Mouse (Mus musculus): ENCODE measurements around the gene Susd6. TPM values are rescaled to one million over a fixed set of nuclear protein-coding genes. Genes with fewer than 3 reads are reported as not detected.

Gene Susd6
- total and polyA plus RNA-seq, 3 experiments = 29.6 to 135 (median 66.6) TPM

DNA sequence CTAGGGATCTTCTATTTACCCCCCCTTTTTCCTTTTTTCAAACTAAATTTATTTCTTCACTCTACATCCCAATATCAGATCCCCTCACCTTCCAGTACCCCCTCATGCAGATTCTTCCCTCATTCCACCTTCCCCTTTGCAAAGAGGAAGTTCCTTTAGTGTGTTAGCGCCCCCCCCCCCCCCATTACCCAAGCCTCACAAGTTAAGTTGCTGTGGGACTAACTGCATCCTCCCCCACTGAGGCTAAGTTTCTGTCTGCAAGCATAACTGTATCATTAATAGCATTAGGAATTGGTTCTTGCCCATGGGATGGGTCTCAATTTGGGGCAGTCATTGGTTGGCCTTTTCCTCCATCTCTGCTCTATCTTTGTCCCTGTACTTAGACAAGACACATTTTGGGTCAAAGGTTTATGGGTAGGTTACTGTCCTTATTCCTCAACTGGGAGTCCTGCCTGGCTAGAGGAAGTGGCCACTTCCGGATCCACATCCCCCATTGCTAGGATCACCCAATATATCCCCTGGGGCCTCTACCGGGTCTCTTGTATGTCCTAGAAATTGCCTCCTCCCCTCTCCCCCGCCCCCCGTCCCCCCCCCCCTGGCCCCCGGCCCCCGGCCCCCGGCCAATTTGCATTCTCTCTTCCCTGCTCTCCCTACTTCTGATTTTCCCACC lies 44.7 kb downstream of the Susd6 start:
- TF ChIP-seq POLR2AphosphoS5 (IDR thresholded peaks at IDR 0.05; ENCODE audit: insufficient replicate concordance, low read depth, low read length) (no peak), GATA2 (IDR thresholded peaks at IDR 0.05; ENCODE audit: borderline replicate concordance, low read depth, low read length) (no peak), GATA1 (IDR thresholded peaks at IDR 0.05; ENCODE audit: borderline replicate concordance, low read length) (no peak), TAL1 (conservative IDR thresholded peaks at IDR 0.05; ENCODE audit: low read depth, low read length) (no peak), CTCF (IDR thresholded peaks at IDR 0.05; ENCODE audit: low read depth, low read length) (no peak)
- Histone ChIP-seq H3K27me3 (ENCODE audit: insufficient read depth, low read length) (no peaks in the 10 kb centered on the region), H3K4me1 (ENCODE audit: insufficient read depth, low read depth, low read length) (peaks cover 67% of the 10 kb centered on the region), H3K4me3 (ENCODE audit: low read depth, low read length) (no peak overlapping the region), H3K36me3 (replicated peaks) (peaks cover 63% of the 10 kb centered on the region), H3K9me3 (replicated peaks) (no peaks in the 10 kb centered on the region)
- ATAC-seq (ENCODE audit: extremely low read depth, insufficient number of reproducible peaks, low FRiP score, poor library complexity, severe bottlenecking) = no peak
- DNase-seq (ENCODE audit: low spot score) = peak; percentile 15

DNA sequence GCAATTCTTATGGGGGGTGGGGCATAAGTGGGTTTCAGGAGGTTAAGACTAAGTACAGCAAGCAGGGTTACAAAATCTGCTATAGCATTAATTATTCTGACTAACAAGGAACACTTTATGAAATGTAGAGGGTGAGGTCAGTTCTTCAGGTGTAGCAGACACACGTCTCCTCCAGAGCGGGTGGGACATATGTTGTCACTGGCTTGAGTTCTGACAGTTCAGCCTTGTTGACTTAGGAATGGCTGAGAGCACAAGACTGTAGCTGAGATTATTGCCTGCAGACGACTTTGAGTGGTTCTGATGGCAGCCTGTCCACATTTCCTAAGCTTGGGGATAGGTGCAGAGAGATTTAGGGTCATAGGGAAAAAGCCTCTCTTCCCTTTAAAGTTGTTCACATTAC lies 47.3 kb downstream of the Susd6 start:
- TF ChIP-seq CTCF (IDR thresholded peaks at IDR 0.05; ENCODE audit: low read depth, low read length) = no peak
- TF ChIP-seq TAL1 (conservative IDR thresholded peaks at IDR 0.05; ENCODE audit: low read depth, low read length) = no peak
- TF ChIP-seq GATA1 (IDR thresholded peaks at IDR 0.05; ENCODE audit: borderline replicate concordance, low read length) = no peak
- no peak for TF ChIP-seq POLR2AphosphoS5 (IDR thresholded peaks at IDR 0.05; ENCODE audit: insufficient replicate concordance, low read depth, low read length)
- TF ChIP-seq GATA2 (IDR thresholded peaks at IDR 0.05; ENCODE audit: borderline replicate concordance, low read depth, low read length) = no peak
- H3K4me1 ChIP-seq (ENCODE audit: insufficient read depth, low read depth, low read length) = peaks cover 54% of the 10 kb centered on the region

DNA sequence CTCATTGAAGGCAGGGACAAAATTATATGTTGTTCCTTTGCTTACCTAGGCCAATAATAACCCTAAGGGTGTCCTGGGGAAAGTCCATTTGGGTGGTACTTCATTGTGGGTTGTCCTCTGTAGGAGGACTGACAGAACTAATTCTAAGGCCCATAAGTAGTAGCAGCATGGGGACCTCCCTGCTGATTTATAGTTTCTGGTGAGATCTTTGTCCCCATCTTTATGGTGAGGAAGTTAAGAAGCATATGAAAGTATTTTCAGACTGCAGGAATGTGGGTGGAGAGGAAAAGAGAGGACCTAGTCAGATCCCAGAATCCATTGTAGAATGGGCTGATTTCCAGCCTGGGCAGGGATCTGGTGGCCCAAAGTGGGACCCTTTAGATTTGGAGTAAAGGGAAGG lies 48.0 kb downstream of the Susd6 start:
- Histone ChIP-seq H3K4me3 (ENCODE audit: low read depth, low read length) (no peak overlapping the region), H3K27me3 (ENCODE audit: insufficient read depth, low read length) (no peaks in the 10 kb centered on the region), H3K9me3 (replicated peaks) (no peaks in the 10 kb centered on the region), H3K36me3 (replicated peaks) (peaks cover 53% of the 10 kb centered on the region), H3K4me1 (ENCODE audit: insufficient read depth, low read depth, low read length) (peaks cover 52% of the 10 kb centered on the region)
- DNase-seq (ENCODE audit: low spot score) = no peak
- no peak for ATAC-seq (ENCODE audit: extremely low read depth, insufficient number of reproducible peaks, low FRiP score, poor library complexity, severe bottlenecking)
- TF ChIP-seq GATA2 (IDR thresholded peaks at IDR 0.05; ENCODE audit: borderline replicate concordance, low read depth, low read length) = no peak
- TF ChIP-seq CTCF (IDR thresholded peaks at IDR 0.05; ENCODE audit: low read depth, low read length) = no peak
- no peak for TF ChIP-seq GATA1 (IDR thresholded peaks at IDR 0.05; ENCODE audit: borderline replicate concordance, low read length)

More for the DNA sequence above, 47.3 kb downstream of the Susd6 start:
- no peak for ATAC-seq (ENCODE audit: extremely low read depth, insufficient number of reproducible peaks, low FRiP score, poor library complexity, severe bottlenecking)
- Histone ChIP-seq H3K9me3 (replicated peaks) (no peaks in the 10 kb centered on the region), H3K27me3 (ENCODE audit: insufficient read depth, low read length) (no peaks in the 10 kb centered on the region), H3K36me3 (replicated peaks) (peaks cover 52% of the 10 kb centered on the region), H3K4me3 (ENCODE audit: low read depth, low read length) (no peak overlapping the region)
- DNase-seq (ENCODE audit: low spot score) = no peak

DNA sequence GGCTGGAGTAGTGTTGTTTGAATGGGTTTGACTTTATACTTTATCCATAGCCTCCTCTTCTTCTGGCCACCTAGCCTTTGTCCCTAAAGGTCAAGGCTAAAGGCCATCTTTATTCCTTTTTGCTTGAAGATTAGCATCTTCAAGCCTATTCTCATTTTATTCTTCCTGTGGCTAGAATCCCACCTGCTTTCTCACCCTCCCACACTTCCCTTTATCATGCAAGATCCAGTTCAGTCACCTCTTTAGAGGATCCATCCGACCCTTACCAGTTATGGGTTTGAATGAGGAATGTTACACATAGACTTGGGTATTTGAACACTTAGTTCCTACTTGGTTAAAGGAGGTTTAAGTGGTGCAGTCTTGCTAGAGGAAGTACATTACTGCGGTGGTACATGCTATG lies 48.5 kb downstream of the Susd6 start:
- no peak for ATAC-seq (ENCODE audit: extremely low read depth, insufficient number of reproducible peaks, low FRiP score, poor library complexity, severe bottlenecking)

DNA sequence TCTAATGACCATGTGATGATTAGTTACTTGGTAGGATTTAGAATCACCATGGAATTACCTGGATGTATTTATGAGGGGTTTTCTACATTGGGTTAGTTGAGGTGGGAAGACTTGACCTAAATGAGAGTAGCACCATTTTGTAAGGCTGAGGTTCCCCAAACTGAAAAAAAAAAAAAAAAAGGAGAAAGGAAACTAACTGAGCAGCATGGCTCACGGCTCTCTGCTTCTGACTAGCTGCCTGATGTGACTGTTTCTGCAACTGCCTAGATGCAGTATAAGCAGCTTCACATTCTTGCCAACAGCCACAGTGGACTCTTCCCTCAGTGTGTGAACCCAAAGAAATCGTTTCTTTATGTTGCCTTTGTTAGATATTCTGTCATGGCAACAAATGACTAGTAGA lies 49.3 kb downstream of the Susd6 start:
- Histone ChIP-seq H3K4me1 (ENCODE audit: insufficient read depth, low read depth, low read length) (peaks cover 49% of the 10 kb centered on the region), H3K27me3 (ENCODE audit: insufficient read depth, low read length) (no peaks in the 10 kb centered on the region), H3K4me3 (ENCODE audit: low read depth, low read length) (no peak overlapping the region), H3K36me3 (replicated peaks) (peaks cover 57% of the 10 kb centered on the region), H3K9me3 (replicated peaks) (no peaks in the 10 kb centered on the region)
- ATAC-seq (ENCODE audit: extremely low read depth, insufficient number of reproducible peaks, low FRiP score, poor library complexity, severe bottlenecking) = no peak
- TF ChIP-seq POLR2AphosphoS5 (IDR thresholded peaks at IDR 0.05; ENCODE audit: insufficient replicate concordance, low read depth, low read length) (no peak), TAL1 (conservative IDR thresholded peaks at IDR 0.05; ENCODE audit: low read depth, low read length) (no peak), GATA2 (IDR thresholded peaks at IDR 0.05; ENCODE audit: borderline replicate concordance, low read depth, low read length) (no peak)
- DNase-seq (ENCODE audit: low spot score) = no peak

More for the DNA sequence above, 48.5 kb downstream of the Susd6 start:
- H3K4me1 ChIP-seq (ENCODE audit: insufficient read depth, low read depth, low read length) = peaks cover 51% of the 10 kb centered on the region
- no peaks in the 10 kb centered on the region for H3K27me3 ChIP-seq (ENCODE audit: insufficient read depth, low read length)
- DNase-seq (ENCODE audit: low spot score) = no peak
- no peaks in the 10 kb centered on the region for H3K9me3 ChIP-seq (replicated peaks)
- H3K36me3 ChIP-seq (replicated peaks) = peaks cover 53% of the 10 kb centered on the region
- H3K4me3 ChIP-seq (ENCODE audit: low read depth, low read length) = no peak overlapping the region
- no peak for TF ChIP-seq CTCF (IDR thresholded peaks at IDR 0.05; ENCODE audit: low read depth, low read length)
- no peak for TF ChIP-seq GATA1 (IDR thresholded peaks at IDR 0.05; ENCODE audit: borderline replicate concordance, low read length)
- no peak for TF ChIP-seq POLR2AphosphoS5 (IDR thresholded peaks at IDR 0.05; ENCODE audit: insufficient replicate concordance, low read depth, low read length)
- no peak for TF ChIP-seq GATA2 (IDR thresholded peaks at IDR 0.05; ENCODE audit: borderline replicate concordance, low read depth, low read length)
- no peak for TF ChIP-seq TAL1 (conservative IDR thresholded peaks at IDR 0.05; ENCODE audit: low read depth, low read length)

DNA sequence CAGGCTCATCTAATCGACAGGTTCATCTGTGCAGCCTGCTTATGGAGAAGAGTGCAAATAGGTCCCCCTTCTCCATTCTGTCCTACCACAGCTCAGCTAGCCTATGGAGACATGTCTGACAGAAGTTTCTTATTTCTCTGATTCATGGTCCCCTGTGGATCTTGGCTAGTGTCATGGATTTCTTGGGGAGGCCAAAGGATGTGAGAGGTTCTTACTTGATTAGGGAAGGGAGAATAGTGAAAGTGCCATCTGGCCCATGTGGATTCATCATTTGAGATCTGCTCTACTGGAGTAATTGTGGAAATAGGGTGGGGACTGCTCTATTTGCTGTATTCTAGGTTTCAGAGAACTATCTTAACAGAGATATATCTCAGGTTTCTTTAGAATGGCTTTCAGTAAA lies 51.3 kb downstream of the Susd6 start:
- H3K9me3 ChIP-seq (replicated peaks) = no peaks in the 10 kb centered on the region
- ATAC-seq (ENCODE audit: extremely low read depth, insufficient number of reproducible peaks, low FRiP score, poor library complexity, severe bottlenecking) (no peak), DNase-seq (ENCODE audit: low spot score) (no peak)
- H3K4me3 ChIP-seq (ENCODE audit: low read depth, low read length) = no peak overlapping the region
- peaks cover 51% of the 10 kb centered on the region for H3K4me1 ChIP-seq (ENCODE audit: insufficient read depth, low read depth, low read length)
- H3K27me3 ChIP-seq (ENCODE audit: insufficient read depth, low read length) = no peaks in the 10 kb centered on the region
- peaks cover 63% of the 10 kb centered on the region for H3K36me3 ChIP-seq (replicated peaks)
- no peak for TF ChIP-seq POLR2AphosphoS5 (IDR thresholded peaks at IDR 0.05; ENCODE audit: insufficient replicate concordance, low read depth, low read length)
- TF ChIP-seq CTCF (IDR thresholded peaks at IDR 0.05; ENCODE audit: low read depth, low read length) = no peak
- TF ChIP-seq TAL1 (conservative IDR thresholded peaks at IDR 0.05; ENCODE audit: low read depth, low read length) = no peak
- TF ChIP-seq GATA2 (IDR thresholded peaks at IDR 0.05; ENCODE audit: borderline replicate concordance, low read depth, low read length) = no peak
- no peak for TF ChIP-seq GATA1 (IDR thresholded peaks at IDR 0.05; ENCODE audit: borderline replicate concordance, low read length)

Measured in G1E (cell line).